Mouse (Mus musculus) lung, embryonic 16.5 days (tissue): Measurements from ENCODE around the gene Zpr1. TPM values are rescaled to one million over a fixed set of nuclear protein-coding genes. Genes with fewer than 3 reads are reported as not detected.
"Not testable (repeated sequence)": the region's sequence is repeated elsewhere in the genome, so short reads cannot be mapped to it uniquely, and the experiment has no call there.

ENCODE experiments used
- ATAC-seq: fragments of 200-750 bp; cut with Nextera tagmentation; 2 replicates; pipeline ENCODE4 v1.8.0; 2017; ENCODE audit warnings: low read depth, mild to moderate bottlenecking, moderate library complexity
- H3K27ac ChIP-seq: fragments of 300-500 bp; sonication (generic); 2 replicates; pipeline ENCODE4 v1.5.1; 2014; ENCODE audit warnings: mild to moderate bottlenecking, control low read depth, low read length
- H3K27me3 ChIP-seq: fragments of 300-500 bp; sonication (generic); 2 replicates; pipeline ENCODE4 v1.6.1; 2014; ENCODE audit warnings: low read depth, low read length, mixed read lengths; ENCODE audit not compliant: control insufficient read depth, insufficient read depth
- H3K36me3 ChIP-seq: fragments of 300-500 bp; sonication (generic); 2 replicates; pipeline ENCODE4 v1.6.1; 2014; ENCODE audit warnings: low read length; ENCODE audit not compliant: control insufficient read depth, insufficient read depth
- H3K4me1 ChIP-seq: fragments of 300-500 bp; sonication (generic); replicated peaks from 2 replicates; pipeline ENCODE4 v1.6.1; 2014; ENCODE audit warnings: low read length, mixed read lengths; ENCODE audit not compliant: control insufficient read depth, insufficient read depth
- H3K4me2 ChIP-seq: fragments of 300-500 bp; sonication (generic); 2 replicates; pipeline ENCODE4 v1.6.1; 2014; ENCODE audit warnings: low read depth, low read length, control low read depth
- H3K4me3 ChIP-seq: fragments of 300-500 bp; sonication (generic); 2 replicates; pipeline ENCODE4 v1.5.1; 2014; ENCODE audit warnings: mild to moderate bottlenecking, low read length, control low read depth
- H3K9ac ChIP-seq: fragments of 300-500 bp; sonication (generic); 2 replicates; pipeline ENCODE4 v1.6.1; 2014; ENCODE audit warnings: low read length, control low read depth
- H3K9me3 ChIP-seq: fragments of 300-500 bp; sonication (generic); 2 replicates; pipeline ENCODE4 v1.6.1; 2016; ENCODE audit warnings: low read length; ENCODE audit not compliant: control insufficient read depth
- WGBS: fragments of 180-500 bp; shearing (Covaris S2); extraction: QIAGEN DNeasy Blood & Tissue Kit; methylation state at CpG from one replicate; pipeline ENCODE4 v1.1.7; 2014; 5-methylcytosine and 5-hydroxymethylcytosine counted together
- polyA plus RNA-seq: library from polyadenylated mRNA; unstranded; fragments of >200 nt; fragmentation: Nextera tagmentation; extraction: Ambion mirVana; gene quantifications from 2 replicates; pipeline ENCODE4 v1.2.1, GENCODE M21; 2015

Gene Zpr1
- polyA plus RNA-seq, 1 experiment from 2014 or later, result 44.8 TPM

- no peak overlapping the region for H3K4me2 ChIP-seq
- no peaks in the 10 kb centered on the region for H3K36me3 ChIP-seq
- no peak overlapping the region for H3K27ac ChIP-seq
- H3K27me3 ChIP-seq, result no peaks in the 10 kb centered on the region
- no peak overlapping the region for H3K9ac ChIP-seq
- ATAC-seq, result no peak
- H3K9me3 ChIP-seq, result no peaks in the 10 kb centered on the region
- H3K4me1 ChIP-seq, result no peaks in the 10 kb centered on the region
- 88% methylated on average over 3 of the region's 3 CpGs for WGBS
- no peak overlapping the region for H3K4me3 ChIP-seq
Measured at GRCm38 (mm10) chr9:46317957-46318356, 45.1 kb downstream of the Zpr1 start.

- 85% methylated on average over 6 of the region's 6 CpGs for WGBS
- H3K27ac ChIP-seq, H3K9ac ChIP-seq, H3K4me3 ChIP-seq, H3K27me3 ChIP-seq, ATAC-seq, H3K4me1 ChIP-seq, H3K36me3 ChIP-seq, H3K9me3 ChIP-seq, H3K4me2 ChIP-seq: not testable (repeated sequence)
Measured at GRCm38 (mm10) chr9:46319886-46320285, 47.0 kb downstream of the Zpr1 start, which contains the start of gene 4931429L15Rik. Gene 4931429L15Rik (minus strand): TSS chr9:46319986.

GRCm38 (mm10) chr9:46320461-46320860 lies 47.6 kb downstream of the Zpr1 start:
- H3K4me2 ChIP-seq, result no peak overlapping the region
- no peak overlapping the region for H3K4me3 ChIP-seq
- 70% methylated on average over 2 of the region's 2 CpGs for WGBS
- ATAC-seq, result no peak
- no peaks in the 10 kb centered on the region for H3K4me1 ChIP-seq
- H3K9me3 ChIP-seq, result no peaks in the 10 kb centered on the region
- no peaks in the 10 kb centered on the region for H3K36me3 ChIP-seq
- H3K27me3 ChIP-seq, result no peaks in the 10 kb centered on the region
- no peak overlapping the region for H3K27ac ChIP-seq
- H3K9ac ChIP-seq, result no peak overlapping the region

- H3K9me3 ChIP-seq, result no peaks in the 10 kb centered on the region
- no peaks in the 10 kb centered on the region for H3K36me3 ChIP-seq
- no peak overlapping the region for H3K9ac ChIP-seq
- peaks cover 7% of the 10 kb centered on the region; the same call in 1 of the 2 replicates for H3K4me1 ChIP-seq
- 86% methylated on average over 11 of the region's 11 CpGs for WGBS
- H3K27ac ChIP-seq, result no peak overlapping the region
- H3K4me2 ChIP-seq, result no peak overlapping the region
- no peaks in the 10 kb centered on the region; the same call in 1 of the 2 replicates for H3K27me3 ChIP-seq
- ATAC-seq, result no peak
- no peak overlapping the region for H3K4me3 ChIP-seq
Measured at GRCm38 (mm10) chr9:46326694-46327405, 54.0 kb downstream of the Zpr1 start.

GRCm38 (mm10) chr9:46327706-46328571 lies 55.1 kb downstream of the Zpr1 start:
- Histone ChIP-seq H3K27me3 (no peaks in the 10 kb centered on the region; the same call in 1 of the 2 replicates), H3K4me3 (no peak overlapping the region; the same call in 1 of the 2 replicates), H3K36me3 (no peaks in the 10 kb centered on the region), H3K9ac (peak overlapping the region; percentile 67), H3K9me3 (no peaks in the 10 kb centered on the region), H3K4me1 (peaks cover 7% of the 10 kb centered on the region; the same call in 1 of the 2 replicates), H3K27ac (no peak overlapping the region), H3K4me2 (peak overlapping the region; percentile 66)
- ATAC-seq, result no peak
- 72% methylated on average over 25 of the region's 25 CpGs for WGBS

- Histone ChIP-seq H3K9me3 (no peaks in the 10 kb centered on the region), H3K36me3 (no peaks in the 10 kb centered on the region), H3K27ac (peak overlapping the region; percentile 23), H3K4me2 (peak overlapping the region; percentile 66), H3K9ac (peak overlapping the region; percentile 67), H3K4me1 (peaks cover 7% of the 10 kb centered on the region; the same call in 1 of the 2 replicates), H3K4me3 (peak overlapping the region; percentile 43), H3K27me3 (no peaks in the 10 kb centered on the region; the same call in 1 of the 2 replicates)
- 6% methylated on average over 30 of the region's 30 CpGs for WGBS
- ATAC-seq, result peak; percentile 67
Measured at GRCm38 (mm10) chr9:46328572-46329249, 55.8 kb downstream of the Zpr1 start.

- H3K4me3 ChIP-seq, result peak overlapping the region; percentile 43
- H3K27ac ChIP-seq, result peak overlapping the region; percentile 23
- H3K27me3 ChIP-seq, result peaks cover 3% of the 10 kb centered on the region
- no peaks in the 10 kb centered on the region for H3K36me3 ChIP-seq
- H3K9ac ChIP-seq, result peak overlapping the region; percentile 67
- peak overlapping the region; percentile 66 for H3K4me2 ChIP-seq
- peaks cover 7% of the 10 kb centered on the region; the same call in 1 of the 2 replicates for H3K4me1 ChIP-seq
- no peaks in the 10 kb centered on the region for H3K9me3 ChIP-seq
- WGBS, result 6% methylated on average over 19 of the region's 19 CpGs
- peak; percentile 65 for ATAC-seq
Measured at GRCm38 (mm10) chr9:46329250-46329648, 56.4 kb downstream of the Zpr1 start.

- Histone ChIP-seq H3K27me3 (peaks cover 6% of the 10 kb centered on the region), H3K27ac (no peak overlapping the region), H3K9me3 (no peaks in the 10 kb centered on the region), H3K36me3 (no peaks in the 10 kb centered on the region), H3K4me3 (no peak overlapping the region), H3K4me1 (peaks cover 7% of the 10 kb centered on the region; the same call in 1 of the 2 replicates), H3K9ac (no peak overlapping the region), H3K4me2 (no peak overlapping the region)
- no peak for ATAC-seq
- WGBS, result 24% methylated on average over 24 of the region's 24 CpGs
Measured at GRCm38 (mm10) chr9:46329801-46330585, 57.1 kb downstream of the Zpr1 start.
